Mouse (Mus musculus) lung, postnatal 0 days (tissue): ENCODE results near the gene Stam2.

Experiments used
- CTCF ChIP-seq: IDR thresholded peaks from 2 replicates; pipeline ENCODE4 v1.5.1; 2016; ENCODE audit warnings: antibody characterized with exemption, mild to moderate bottlenecking
- EP300 ChIP-seq: IDR thresholded peaks from 2 replicates; pipeline ENCODE4 v1.6.1; 2016; ENCODE audit warnings: antibody characterized with exemption, mild to moderate bottlenecking, control low read depth

GRCm38 (mm10) chr2:52742256-52743158, at the start of gene Stam2:
- TF ChIP-seq CTCF (peak; percentile 46), EP300 (no peak)
